Mouse (Mus musculus): Measurements from ENCODE around the gene Tprg. TPM values are rescaled to one million over a fixed set of nuclear protein-coding genes. Genes with fewer than 3 reads are reported as not detected.

Tprg gene
- total and polyA plus RNA-seq, 3 experiments = not detected

DNA sequence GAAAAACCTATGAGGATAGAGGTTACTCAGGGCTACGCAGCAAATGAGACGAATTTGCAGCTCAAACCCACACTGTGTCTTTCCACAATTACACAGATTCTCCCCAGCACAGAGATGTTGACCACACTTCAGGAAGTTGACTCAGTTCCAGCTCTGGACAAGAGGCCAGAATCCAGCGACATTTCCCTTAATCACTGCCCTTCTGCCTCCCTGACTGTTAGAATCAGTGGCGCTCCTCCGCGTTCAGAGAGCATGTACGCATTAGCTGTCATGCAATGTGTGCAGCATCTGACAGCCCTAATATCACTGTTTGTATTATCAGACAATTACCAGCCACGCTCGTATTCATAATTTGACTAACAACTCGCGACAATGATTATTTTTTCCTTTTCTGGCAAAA is 31.4 kb upstream of the Tprg start:
- DNase-seq = peak; percentile 49 to 54
- no peaks in the 10 kb centered on the region for H3K79me2 ChIP-seq (replicated peaks; ENCODE audit: control insufficient read depth, insufficient read depth, low read length)
- intact Hi-C loops (cut with DNase I) = no loop called here

DNA sequence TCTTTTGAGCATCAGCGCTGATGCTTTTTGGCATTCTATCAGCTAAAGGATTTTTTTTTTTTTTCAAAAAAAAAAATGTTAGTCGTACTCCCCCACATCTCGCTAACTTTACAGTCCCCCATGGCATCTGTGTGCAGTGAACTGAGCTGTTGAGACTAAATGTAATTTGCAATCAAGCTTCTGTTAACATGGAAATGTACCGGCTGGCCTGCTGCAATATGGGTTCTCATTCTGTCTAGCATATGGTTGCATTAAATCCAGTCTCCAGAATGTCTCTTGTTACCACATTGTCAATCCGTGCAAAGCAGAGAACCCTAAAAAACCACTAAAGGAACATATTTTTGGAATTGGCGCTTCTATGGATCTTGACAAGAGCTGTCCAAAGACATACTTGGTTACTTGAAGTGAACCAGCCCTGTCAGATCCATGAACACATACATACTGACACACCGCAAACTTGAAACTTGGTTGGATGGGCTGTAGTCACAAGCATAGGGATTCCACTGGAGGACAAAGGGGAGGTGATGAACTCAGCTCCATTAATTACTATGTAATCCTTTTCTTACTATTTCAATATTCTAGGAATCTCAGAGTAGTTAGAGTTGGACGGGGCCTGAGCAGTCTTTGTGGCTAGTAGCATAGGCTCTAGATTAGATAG is 30.9 kb upstream of the Tprg start:
- WGBS = 76% methylated on average over 8 of the region's 8 CpGs
- intact Hi-C loops (cut with DNase I) = no loop called here
- Histone ChIP-seq H3K4me3 (no peak overlapping the region), H3K27ac (no peak overlapping the region), H3K4me1 (ENCODE audit: control insufficient read depth, insufficient read depth, low read length) (peaks cover 1% of the 10 kb centered on the region; the same call in 1 of the 2 replicates), H3K9ac (ENCODE audit: low read depth, low read length) (no peak overlapping the region), H3K27me3 (ENCODE audit: control insufficient read depth, insufficient read depth, low read length) (no peaks in the 10 kb centered on the region), H3K36me3 (ENCODE audit: control insufficient read depth, insufficient read depth, low read length) (no peaks in the 10 kb centered on the region), H3K79me2 (replicated peaks; ENCODE audit: control insufficient read depth, insufficient read depth, low read length) (no peaks in the 10 kb centered on the region)
- TF ChIP-seq POLR2A (IDR thresholded peaks at IDR 0.05; ENCODE audit: insufficient read depth, low read depth, low read length) (no peak), CTCF (IDR thresholded peaks at IDR 0.05) (no peak), EP300 (IDR thresholded peaks at IDR 0.05; ENCODE audit: insufficient read depth, low read depth, low read length) (no peak)
- no peak for DNase-seq

More for the DNA sequence above, 31.4 kb upstream of the Tprg start:
- H3K27ac ChIP-seq = no peak overlapping the region
- no peak overlapping the region for H3K9ac ChIP-seq (ENCODE audit: low read depth, low read length)
- TF ChIP-seq POLR2A (IDR thresholded peaks at IDR 0.05; ENCODE audit: insufficient read depth, low read depth, low read length) (no peak), CTCF (IDR thresholded peaks at IDR 0.05) (no peak), EP300 (IDR thresholded peaks at IDR 0.05; ENCODE audit: insufficient read depth, low read depth, low read length) (no peak)
- H3K36me3 ChIP-seq (ENCODE audit: control insufficient read depth, insufficient read depth, low read length) = no peaks in the 10 kb centered on the region
- H3K27me3 ChIP-seq (ENCODE audit: control insufficient read depth, insufficient read depth, low read length) = no peaks in the 10 kb centered on the region
- H3K4me1 ChIP-seq (ENCODE audit: control insufficient read depth, insufficient read depth, low read length) = peaks cover 1% of the 10 kb centered on the region; the same call in 1 of the 2 replicates
- 37% methylated on average over 11 of the region's 11 CpGs for WGBS
- no peak overlapping the region for H3K4me3 ChIP-seq

DNA sequence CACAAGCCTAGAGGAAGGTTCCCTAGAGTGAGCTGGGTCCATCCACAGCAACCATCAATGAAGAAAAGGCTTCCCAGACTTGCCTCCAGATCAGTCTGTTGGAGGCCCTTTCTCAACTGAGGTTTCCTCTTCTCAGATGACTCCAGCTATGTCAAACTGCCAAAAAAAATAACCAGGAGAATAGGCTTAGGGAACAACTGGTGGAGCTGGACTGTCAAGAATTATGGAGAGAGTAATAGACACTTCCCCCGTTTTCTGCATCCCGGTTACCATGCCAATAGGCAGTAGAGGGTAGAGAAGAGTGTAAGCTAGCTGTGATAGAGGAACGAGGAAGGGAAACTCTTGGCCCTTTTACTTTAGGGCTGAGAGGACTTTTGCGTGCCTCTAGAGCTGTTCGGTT is 24.3 kb upstream of the Tprg start:
- Histone ChIP-seq H3K4me3 (no peak overlapping the region), H3K79me2 (replicated peaks; ENCODE audit: control insufficient read depth, insufficient read depth, low read length) (no peaks in the 10 kb centered on the region), H3K27me3 (ENCODE audit: control insufficient read depth, insufficient read depth, low read length) (no peaks in the 10 kb centered on the region), H3K9ac (ENCODE audit: low read depth, low read length) (no peak overlapping the region), H3K27ac (peak overlapping the region; percentile 46), H3K36me3 (ENCODE audit: control insufficient read depth, insufficient read depth, low read length) (no peaks in the 10 kb centered on the region), H3K4me1 (ENCODE audit: control insufficient read depth, insufficient read depth, low read length) (peaks cover 1% of the 10 kb centered on the region)
- peak; percentile 6 to 20 for DNase-seq
- intact Hi-C loops (cut with DNase I) = loop anchor here (5.0 to 10.0 kb wide), 4 partner anchors 175 to 1300 kb away; no protein-coding TSS in a partner anchor
- WGBS = 72% methylated on average over 5 of the region's 5 CpGs
- no peak for TF ChIP-seq CTCF (IDR thresholded peaks at IDR 0.05)
- TF ChIP-seq POLR2A (IDR thresholded peaks at IDR 0.05; ENCODE audit: insufficient read depth, low read depth, low read length) = no peak
- no peak for TF ChIP-seq EP300 (IDR thresholded peaks at IDR 0.05; ENCODE audit: insufficient read depth, low read depth, low read length)

DNA sequence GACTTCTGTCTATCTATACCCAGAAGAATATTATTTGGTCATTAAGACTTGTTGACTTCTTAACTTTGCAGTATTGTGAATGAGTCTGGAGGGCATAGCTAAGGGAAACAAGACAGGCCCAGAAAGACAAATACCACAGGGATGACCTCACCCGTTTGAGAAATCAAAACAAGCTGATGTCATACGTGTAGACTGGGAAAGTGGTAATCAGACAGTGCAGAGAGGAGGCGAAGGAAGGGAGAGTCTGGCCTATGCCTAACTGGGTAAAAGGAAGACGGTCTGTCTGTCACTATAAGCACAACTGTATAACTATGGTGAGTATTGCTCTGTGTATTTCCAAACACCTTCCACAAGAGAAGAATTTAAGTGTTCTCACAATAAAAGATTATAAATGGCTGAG is 23.7 kb upstream of the Tprg start:
- no peak overlapping the region for H3K9ac ChIP-seq (ENCODE audit: low read depth, low read length)
- intact Hi-C loops (cut with DNase I) = loop anchor here (1.0 to 10.0 kb wide), 5 partner anchors 176 to 1301 kb away; no protein-coding TSS in a partner anchor
- TF ChIP-seq EP300 (IDR thresholded peaks at IDR 0.05; ENCODE audit: insufficient read depth, low read depth, low read length) = no peak
- TF ChIP-seq CTCF (IDR thresholded peaks at IDR 0.05) = no peak
- TF ChIP-seq POLR2A (IDR thresholded peaks at IDR 0.05; ENCODE audit: insufficient read depth, low read depth, low read length) = no peak
- H3K36me3 ChIP-seq (ENCODE audit: control insufficient read depth, insufficient read depth, low read length) = no peaks in the 10 kb centered on the region
- peaks cover 1% of the 10 kb centered on the region for H3K4me1 ChIP-seq (ENCODE audit: control insufficient read depth, insufficient read depth, low read length)
- H3K79me2 ChIP-seq (replicated peaks; ENCODE audit: control insufficient read depth, insufficient read depth, low read length) = no peaks in the 10 kb centered on the region
- peak overlapping the region; percentile 46 for H3K27ac ChIP-seq
- 28% methylated on average over 4 of the region's 4 CpGs for WGBS
- no peak overlapping the region for H3K4me3 ChIP-seq
- H3K27me3 ChIP-seq (ENCODE audit: control insufficient read depth, insufficient read depth, low read length) = no peaks in the 10 kb centered on the region
- peak in 1 of 2 experiments; percentile 39 for DNase-seq

DNA sequence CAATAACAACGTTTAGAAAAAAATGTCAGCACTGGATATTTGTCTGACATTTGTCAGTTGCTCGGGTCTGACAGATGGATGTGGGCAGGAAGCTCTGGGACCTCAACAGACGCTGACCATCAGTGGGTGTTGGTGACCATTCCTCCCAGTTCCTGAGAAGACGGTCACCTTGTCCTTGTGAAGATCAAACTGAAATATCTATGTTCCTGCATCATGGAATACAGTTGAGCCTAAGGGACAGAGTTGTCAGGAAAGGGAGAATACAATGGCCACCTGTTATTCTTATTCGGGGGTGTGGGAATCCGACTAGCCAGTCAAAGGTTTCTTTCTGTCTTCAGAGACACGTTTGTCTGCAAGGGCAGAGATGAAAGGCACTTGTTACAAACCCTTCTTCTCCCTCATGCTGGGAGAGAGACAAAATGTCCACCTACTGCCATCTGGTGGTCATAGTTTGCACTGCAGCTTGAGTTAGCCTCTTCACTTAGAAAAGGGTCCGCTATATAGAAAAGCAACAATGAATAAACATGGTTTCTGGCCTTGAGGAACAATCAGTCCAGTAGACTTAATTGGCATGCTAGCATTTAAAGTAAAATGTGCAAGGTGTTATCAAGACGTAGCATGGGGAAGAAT is 23.0 kb upstream of the Tprg start:
- peak; percentile 72 to 86 for DNase-seq
- Histone ChIP-seq H3K79me2 (replicated peaks; ENCODE audit: control insufficient read depth, insufficient read depth, low read length) (no peaks in the 10 kb centered on the region), H3K4me1 (ENCODE audit: control insufficient read depth, insufficient read depth, low read length) (peaks cover 1% of the 10 kb centered on the region), H3K27ac (peak overlapping the region; percentile 46), H3K36me3 (ENCODE audit: control insufficient read depth, insufficient read depth, low read length) (no peaks in the 10 kb centered on the region), H3K27me3 (ENCODE audit: control insufficient read depth, insufficient read depth, low read length) (no peaks in the 10 kb centered on the region), H3K9ac (ENCODE audit: low read depth, low read length) (no peak overlapping the region), H3K4me3 (no peak overlapping the region)
- TF ChIP-seq EP300 (IDR thresholded peaks at IDR 0.05; ENCODE audit: insufficient read depth, low read depth, low read length) (no peak), CTCF (IDR thresholded peaks at IDR 0.05) (peak; percentile 96), POLR2A (IDR thresholded peaks at IDR 0.05; ENCODE audit: insufficient read depth, low read depth, low read length) (no peak)
- intact Hi-C loops (cut with DNase I) = loop anchor here (1.0 to 10.0 kb wide), 5 partner anchors 176 to 1301 kb away; no protein-coding TSS in a partner anchor
- WGBS = 23% methylated on average over 9 of the region's 9 CpGs

DNA sequence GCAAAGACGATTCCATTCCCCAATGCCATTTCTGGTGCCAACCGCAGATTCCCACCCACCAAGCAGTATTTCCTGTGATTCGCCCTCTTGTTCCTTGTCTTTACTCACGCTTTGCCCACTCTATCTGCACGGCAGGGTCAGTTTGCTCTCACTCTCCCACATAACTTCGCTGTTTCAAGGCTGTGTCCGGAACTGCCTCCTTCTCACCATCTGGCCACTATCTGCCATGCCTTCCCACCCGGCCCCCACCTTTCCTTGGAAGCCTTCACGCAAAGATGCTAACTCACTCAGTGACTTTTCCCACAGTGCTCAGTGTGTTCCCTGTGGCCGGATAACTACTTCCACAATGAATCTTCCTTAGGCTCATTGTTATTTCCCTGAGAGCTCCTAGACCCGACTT is 21.4 kb upstream of the Tprg start:
- Histone ChIP-seq H3K4me3 (no peak overlapping the region), H3K79me2 (replicated peaks; ENCODE audit: control insufficient read depth, insufficient read depth, low read length) (no peaks in the 10 kb centered on the region), H3K9ac (ENCODE audit: low read depth, low read length) (no peak overlapping the region), H3K4me1 (ENCODE audit: control insufficient read depth, insufficient read depth, low read length) (peaks cover 1% of the 10 kb centered on the region), H3K27ac (no peak overlapping the region), H3K36me3 (ENCODE audit: control insufficient read depth, insufficient read depth, low read length) (no peaks in the 10 kb centered on the region), H3K27me3 (ENCODE audit: control insufficient read depth, insufficient read depth, low read length) (no peaks in the 10 kb centered on the region)
- intact Hi-C loops (cut with DNase I) = loop anchor here (10.0 kb wide), 1 partner anchor 350 kb away; no protein-coding TSS in a partner anchor
- TF ChIP-seq CTCF (IDR thresholded peaks at IDR 0.05) = no peak
- TF ChIP-seq POLR2A (IDR thresholded peaks at IDR 0.05; ENCODE audit: insufficient read depth, low read depth, low read length) = no peak
- TF ChIP-seq EP300 (IDR thresholded peaks at IDR 0.05; ENCODE audit: insufficient read depth, low read depth, low read length) = no peak
- WGBS = 70% methylated on average over 11 of the region's 11 CpGs
- no peak for DNase-seq
